Mouse (Mus musculus) forebrain, embryonic 11.5 days (tissue): ENCODE measurements around the gene Nlrp3. TPM values are rescaled to one million over a fixed set of nuclear protein-coding genes. Genes with fewer than 3 reads are reported as not detected.

Experiments used
- ATAC-seq: fragments of 200-750 bp; cut with Nextera tagmentation; replicated peaks from 2 replicates; pipeline ENCODE4 v1.8.0; 2017; ENCODE audit warnings: moderate TSS enrichment; ENCODE audit not compliant: low FRiP score
- DNase-seq: peaks from one replicate; pipeline ENCODE4 v3.0.0-alpha.2; 2017; ENCODE audit warnings: low spot score
- H3K27ac ChIP-seq: fragments of 300-500 bp; sonication (generic); 2 replicates; pipeline ENCODE4 v1.5.1; 2014; ENCODE audit warnings: low read depth, low read length
- H3K27me3 ChIP-seq: fragments of 300-500 bp; sonication (generic); 2 replicates; pipeline ENCODE4 v1.6.1; 2014; ENCODE audit warnings: mild to moderate bottlenecking, low read length, mixed read lengths; ENCODE audit not compliant: control insufficient read depth, insufficient read depth
- H3K36me3 ChIP-seq: fragments of 300-500 bp; sonication (generic); 2 replicates; pipeline ENCODE4 v1.6.1; 2014; ENCODE audit warnings: mild to moderate bottlenecking, low read length, moderate library complexity, mixed read lengths; ENCODE audit not compliant: control insufficient read depth, insufficient read depth
- H3K4me1 ChIP-seq: fragments of 300-500 bp; sonication (generic); replicated peaks from 2 replicates; pipeline ENCODE4 v1.6.1; 2014; ENCODE audit warnings: low read length, mixed read lengths; ENCODE audit not compliant: control insufficient read depth, insufficient read depth
- H3K4me2 ChIP-seq: fragments of 300-500 bp; sonication (generic); 2 replicates; pipeline ENCODE4 v1.6.1; 2014; ENCODE audit warnings: low read depth, mild to moderate bottlenecking, low read length, moderate library complexity, mixed read lengths; ENCODE audit not compliant: severe bottlenecking
- H3K4me3 ChIP-seq: fragments of 300-500 bp; sonication (generic); 2 replicates; pipeline ENCODE4 v1.5.1; 2014; ENCODE audit warnings: low read depth, low read length
- H3K9ac ChIP-seq: fragments of 300-500 bp; sonication (generic); 2 replicates; pipeline ENCODE4 v1.6.1; 2014; ENCODE audit warnings: low read length
- H3K9me3 ChIP-seq: fragments of 300-500 bp; sonication (generic); 2 replicates; pipeline ENCODE4 v1.6.1; 2016; ENCODE audit warnings: low read length, mixed read lengths; ENCODE audit not compliant: control insufficient read depth
- WGBS: fragments of 180-500 bp; shearing (Covaris S2); extraction: QIAGEN DNeasy Blood & Tissue Kit; methylation state at CpG from one replicate; pipeline ENCODE4 v1.1.7; 2014; 5-methylcytosine and 5-hydroxymethylcytosine counted together
- polyA plus RNA-seq: library from polyadenylated mRNA; unstranded; fragments of >200 nt; fragmentation: Nextera tagmentation; extraction: Ambion mirVana; gene quantifications from 2 replicates; pipeline ENCODE4 v1.2.1, GENCODE M21; 2014

The Nlrp3 gene
- polyA plus RNA-seq, 1 experiment from 2014 or later: 0.09 TPM

- Histone ChIP-seq H3K27me3 (no peaks in the 10 kb centered on the region), H3K27ac (no peak overlapping the region), H3K4me1 (0 out of 2 replicates have a peak, but pooled peaks cover under 1% of the 10 kb centered on the region), H3K4me3 (no peak overlapping the region), H3K9me3 (no peaks in the 10 kb centered on the region), H3K36me3 (no peaks in the 10 kb centered on the region), H3K9ac (no peak overlapping the region), H3K4me2 (no peak overlapping the region)
- 89% methylated on average over 10 of the region's 10 CpGs for WGBS
- DNase-seq (no peak), ATAC-seq (no peak)
These were observed 28.6 kb upstream of the Nlrp3 start for GRCm38 (mm10) chr11:59512733-59513132.

GRCm38 (mm10) chr11:59513556-59513955, 27.8 kb upstream of the Nlrp3 start:
- Histone ChIP-seq H3K9me3 (no peaks in the 10 kb centered on the region), H3K4me1 (no peaks in the 10 kb centered on the region), H3K4me3 (no peak overlapping the region), H3K4me2 (no peak overlapping the region), H3K27me3 (no peaks in the 10 kb centered on the region), H3K27ac (no peak overlapping the region), H3K9ac (no peak overlapping the region), H3K36me3 (no peaks in the 10 kb centered on the region)
- ATAC-seq: no peak
- 86% methylated on average over 3 of the region's 3 CpGs for WGBS
- no peak for DNase-seq

- Histone ChIP-seq H3K4me3 (no peak overlapping the region), H3K4me1 (no peaks in the 10 kb centered on the region), H3K27ac (no peak overlapping the region), H3K9me3 (no peaks in the 10 kb centered on the region), H3K36me3 (no peaks in the 10 kb centered on the region), H3K27me3 (no peaks in the 10 kb centered on the region), H3K9ac (no peak overlapping the region), H3K4me2 (no peak overlapping the region)
- 66% methylated on average over 6 of the region's 6 CpGs for WGBS
- ATAC-seq (no peak), DNase-seq (no peak)
These were observed 27.0 kb upstream of the Nlrp3 start for GRCm38 (mm10) chr11:59514381-59514780.

GRCm38 (mm10) chr11:59514789-59515188, 26.6 kb upstream of the Nlrp3 start:
- no peak overlapping the region for H3K4me3 ChIP-seq
- no peaks in the 10 kb centered on the region for H3K4me1 ChIP-seq
- DNase-seq (no peak), ATAC-seq (no peak)
- no peak overlapping the region for H3K4me2 ChIP-seq
- WGBS: 66% methylated on average over 3 of the region's 3 CpGs
- H3K27ac ChIP-seq: no peak overlapping the region
- H3K36me3 ChIP-seq: no peaks in the 10 kb centered on the region
- H3K9ac ChIP-seq: no peak overlapping the region
- H3K27me3 ChIP-seq: no peaks in the 10 kb centered on the region
- H3K9me3 ChIP-seq: no peaks in the 10 kb centered on the region

GRCm38 (mm10) chr11:59517441-59517840, 23.9 kb upstream of the Nlrp3 start:
- no peak for DNase-seq
- no peak for ATAC-seq
- Histone ChIP-seq H3K4me1 (no peaks in the 10 kb centered on the region), H3K9me3 (no peaks in the 10 kb centered on the region), H3K9ac (no peak overlapping the region), H3K27me3 (no peaks in the 10 kb centered on the region), H3K4me2 (no peak overlapping the region), H3K27ac (no peak overlapping the region), H3K4me3 (no peak overlapping the region), H3K36me3 (no peaks in the 10 kb centered on the region)
- 82% methylated on average over 1 of the region's 1 CpGs for WGBS

- H3K4me3 ChIP-seq: no peak overlapping the region
- H3K27me3 ChIP-seq: no peaks in the 10 kb centered on the region
- WGBS: 81% methylated on average over 10 of the region's 10 CpGs
- ATAC-seq: no peak
- no peak overlapping the region for H3K4me2 ChIP-seq
- no peak overlapping the region for H3K9ac ChIP-seq
- no peaks in the 10 kb centered on the region for H3K9me3 ChIP-seq
- no peaks in the 10 kb centered on the region for H3K4me1 ChIP-seq
- H3K36me3 ChIP-seq: no peaks in the 10 kb centered on the region
- DNase-seq: no peak
- H3K27ac ChIP-seq: no peak overlapping the region
These were observed 23.1 kb upstream of the Nlrp3 start for GRCm38 (mm10) chr11:59518226-59518625.

- 73% methylated on average over 6 of the region's 6 CpGs for WGBS
- no peaks in the 10 kb centered on the region for H3K36me3 ChIP-seq
- no peak overlapping the region for H3K27ac ChIP-seq
- no peaks in the 10 kb centered on the region; the same call in 1 of the 2 replicates for H3K9me3 ChIP-seq
- ATAC-seq (no peak), DNase-seq (no peak)
- no peaks in the 10 kb centered on the region for H3K4me1 ChIP-seq
- H3K4me2 ChIP-seq: no peak overlapping the region
- H3K4me3 ChIP-seq: no peak overlapping the region
- H3K27me3 ChIP-seq: no peaks in the 10 kb centered on the region
- no peak overlapping the region for H3K9ac ChIP-seq
These were observed 21.4 kb upstream of the Nlrp3 start for GRCm38 (mm10) chr11:59519741-59520495.

GRCm38 (mm10) chr11:59524150-59524549, 17.2 kb upstream of the Nlrp3 start:
- DNase-seq: no peak
- no peak for ATAC-seq
- WGBS: 95% methylated on average over 2 of the region's 2 CpGs

GRCm38 (mm10) chr11:59525237-59525636, 16.1 kb upstream of the Nlrp3 start:
- no peaks in the 10 kb centered on the region for H3K27me3 ChIP-seq
- H3K9me3 ChIP-seq: no peaks in the 10 kb centered on the region; the same call in 1 of the 2 replicates
- ATAC-seq: no peak
- WGBS: 17% methylated on average over 10 of the region's 10 CpGs
- peak; percentile 77 for DNase-seq
- H3K36me3 ChIP-seq: no peaks in the 10 kb centered on the region
- no peak overlapping the region for H3K4me3 ChIP-seq
- no peak overlapping the region for H3K27ac ChIP-seq
- H3K4me2 ChIP-seq: no peak overlapping the region
- no peak overlapping the region for H3K9ac ChIP-seq
- no peaks in the 10 kb centered on the region for H3K4me1 ChIP-seq

More at GRCm38 (mm10) chr11:59524150-59524549, 17.2 kb upstream of the Nlrp3 start:
- H3K27me3 ChIP-seq: no peaks in the 10 kb centered on the region
- no peaks in the 10 kb centered on the region for H3K4me1 ChIP-seq
- no peaks in the 10 kb centered on the region; the same call in 1 of the 2 replicates for H3K9me3 ChIP-seq
- H3K4me3 ChIP-seq: no peak overlapping the region
- no peak overlapping the region for H3K9ac ChIP-seq
- H3K4me2 ChIP-seq: no peak overlapping the region
- H3K27ac ChIP-seq: no peak overlapping the region
- H3K36me3 ChIP-seq: no peaks in the 10 kb centered on the region
